Mouse (Mus musculus): ENCODE measurements around the gene Pde10a. TPM values are rescaled to one million over a fixed set of nuclear protein-coding genes. Genes with fewer than 3 reads are reported as not detected.

Gene Pde10a
- total RNA-seq, 2 experiments from 2014 or later: 12.4 to 20.0 TPM

- no peak for DNase-seq
Measured at GRCm38 (mm10) chr17:9035561-9036348, 510.6 kb downstream of the Pde10a start.

Other genes starting within 250 kb of the Pde10a start
- gene Mpc1, start 242.5 kb upstream of the Pde10a start, total RNA-seq (2021): 100 to 1,000 TPM; 347 to 385 TPM
- 10 to 100 TPM; 38.4 to 45.0 TPM for gene Sft2d1, start 214.3 kb upstream of the Pde10a start, total RNA-seq (2021)
- under 1 TPM; 0.24 to 0.45 TPM for gene Prr18, start 187.9 kb upstream of the Pde10a start, total RNA-seq (2021)
- under 1 TPM in 1 of 2 experiments, not detected in 1; 0.18 TPM for gene T2, start 169.4 kb upstream of the Pde10a start, total RNA-seq (2021)
- gene T, start 90.9 kb upstream of the Pde10a start, total RNA-seq (2021): not detected
- not detected for gene Gm17087, start 41.6 kb downstream of the Pde10a start, total RNA-seq (2021)

Data from adrenal gland, postnatal 10 days (tissue).